Mouse (Mus musculus) midbrain, embryonic 15.5 days (tissue): Measurements from ENCODE around the gene Ccna1. TPM values are rescaled to one million over a fixed set of nuclear protein-coding genes. Genes with fewer than 3 reads are reported as not detected.
A peak's percentile ranks its signal among the peaks of the same experiment; 100 is the strongest.

ENCODE experiments used
- ATAC-seq: fragments of 200-750 bp; cut with Nextera tagmentation; replicated peaks from 2 replicates; pipeline ENCODE4 v1.8.0; 2017; ENCODE audit warnings: moderate TSS enrichment
- H3K27ac ChIP-seq: fragments of 300-500 bp; sonication (generic); 2 replicates; pipeline ENCODE4 v1.5.1; 2015; ENCODE audit warnings: mild to moderate bottlenecking, inconsistent platforms
- H3K27me3 ChIP-seq: fragments of 300-500 bp; sonication (generic); replicated peaks from 2 replicates; pipeline ENCODE4 v1.6.1; 2015; ENCODE audit warnings: inconsistent platforms
- H3K36me3 ChIP-seq: fragments of 300-500 bp; sonication (generic); replicated peaks from 2 replicates; pipeline ENCODE4 v1.6.1; 2015; ENCODE audit warnings: inconsistent platforms
- H3K4me1 ChIP-seq: fragments of 300-500 bp; sonication (generic); 2 replicates; pipeline ENCODE4 v1.6.1; 2015; ENCODE audit warnings: inconsistent platforms
- H3K4me2 ChIP-seq: fragments of 300-500 bp; sonication (generic); 2 replicates; pipeline ENCODE4 v1.6.1; 2015; ENCODE audit warnings: inconsistent platforms, mild to moderate bottlenecking, moderate library complexity
- H3K4me3 ChIP-seq: fragments of 300-500 bp; sonication (generic); 2 replicates; pipeline ENCODE4 v1.5.1; 2015; ENCODE audit warnings: mild to moderate bottlenecking, inconsistent platforms
- H3K9ac ChIP-seq: fragments of 300-500 bp; sonication (generic); 2 replicates; pipeline ENCODE4 v1.6.1; 2015; ENCODE audit warnings: mild to moderate bottlenecking, inconsistent platforms
- H3K9me3 ChIP-seq: fragments of 300-500 bp; sonication (generic); 2 replicates; pipeline ENCODE4 v1.6.1; 2016; ENCODE audit warnings: inconsistent platforms
- WGBS: fragments of 180-500 bp; shearing (Covaris S2); methylation state at CpG from one replicate; pipeline ENCODE4 v1.1.7; 2015; ENCODE audit warnings: mixed read lengths; 5-methylcytosine and 5-hydroxymethylcytosine counted together
- polyA plus RNA-seq: library from polyadenylated mRNA; unstranded; fragments of >200 nt; fragmentation: Nextera tagmentation; extraction: Ambion mirVana; gene quantifications from 2 replicates; pipeline ENCODE4 v1.2.1, GENCODE M21; 2015

Ccna1 gene
- polyA plus RNA-seq, 1 experiment from 2014 or later: 2.5 TPM

DNA sequence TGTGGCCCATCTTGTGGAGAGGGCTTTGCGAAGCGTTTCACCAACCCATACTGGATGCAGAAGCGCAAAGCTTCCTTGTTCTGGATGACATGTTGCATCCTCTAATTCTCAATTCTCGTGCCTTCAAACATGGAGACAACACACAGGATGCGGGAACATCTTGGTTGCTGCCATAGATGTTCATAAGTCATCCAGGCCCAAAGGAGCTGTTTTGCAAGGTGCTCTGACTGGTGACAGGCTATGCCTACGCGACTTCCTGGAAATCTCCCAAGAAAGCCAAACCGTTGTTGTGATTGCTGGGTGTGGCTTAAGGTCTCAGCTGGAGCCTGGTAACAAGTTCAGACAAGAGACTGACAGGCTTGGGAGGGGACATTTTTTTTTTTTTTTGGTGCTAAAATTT lies 1.1 kb upstream of the Ccna1 start:
- WGBS: 72% methylated on average over 8 of the region's 8 CpGs
- Histone ChIP-seq H3K27me3 (peaks cover 4% of the 10 kb centered on the region; the same call in 1 of the 2 replicates), H3K4me2 (no peak overlapping the region)

DNA sequence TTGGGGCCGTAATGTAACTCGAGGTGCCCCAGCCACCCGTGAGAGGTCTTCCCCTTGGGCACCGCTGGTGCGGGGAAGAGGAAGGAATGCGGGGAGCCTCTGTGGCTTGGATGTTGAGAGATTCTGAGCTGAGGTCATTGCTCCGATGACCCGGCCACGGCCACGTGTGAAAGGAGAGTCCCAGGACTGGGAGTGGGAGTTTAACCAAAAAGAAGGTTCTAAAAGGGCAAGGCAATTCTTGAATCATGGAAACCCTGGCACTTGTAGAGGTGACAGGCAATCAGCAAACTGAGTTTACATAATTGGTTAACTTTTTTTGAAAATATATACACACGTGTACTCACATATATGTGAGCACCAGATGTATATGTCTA lies 433 bp upstream of the Ccna1 start:
- 9% methylated on average over 11 of the region's 11 CpGs for WGBS

More for the DNA sequence above, 1.1 kb upstream of the Ccna1 start:
- H3K9me3 ChIP-seq: no peaks in the 10 kb centered on the region
- no peak for ATAC-seq
- no peak overlapping the region for H3K27ac ChIP-seq
- peaks cover 12% of the 10 kb centered on the region for H3K4me1 ChIP-seq
- no peak overlapping the region for H3K4me3 ChIP-seq
- no peak overlapping the region for H3K9ac ChIP-seq
- H3K36me3 ChIP-seq: no peaks in the 10 kb centered on the region

DNA sequence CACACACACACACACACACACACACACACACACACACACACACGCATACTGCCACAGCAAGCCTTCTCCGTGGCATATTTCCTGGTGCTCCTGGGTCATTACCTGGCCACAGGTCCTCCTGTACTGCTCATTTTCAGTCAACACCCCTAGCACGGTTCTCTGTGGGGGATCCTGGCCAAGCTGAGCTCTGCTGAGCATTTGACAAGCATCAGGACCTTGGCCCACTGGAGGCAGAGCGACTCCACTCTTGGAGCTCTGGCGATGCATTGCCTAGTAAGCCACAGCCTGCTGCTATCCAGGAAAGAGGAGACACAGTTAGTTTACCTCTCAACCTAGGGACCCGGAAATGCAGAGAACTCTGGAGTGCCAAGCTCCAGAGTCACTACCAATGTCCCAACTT lies 1.1 kb downstream of the Ccna1 start:
- H3K9ac ChIP-seq: no peak overlapping the region; the same call in 1 of the 2 replicates
- 53% methylated on average over 6 of the region's 6 CpGs for WGBS
- no peaks in the 10 kb centered on the region for H3K36me3 ChIP-seq
- H3K9me3 ChIP-seq: no peaks in the 10 kb centered on the region
- H3K27ac ChIP-seq: no peak overlapping the region
- peaks cover 12% of the 10 kb centered on the region for H3K4me1 ChIP-seq
- H3K4me2 ChIP-seq: peak overlapping the region; percentile 97
- H3K4me3 ChIP-seq: peak overlapping the region; percentile 78; the same call in 1 of the 2 replicates
- no peak for ATAC-seq
- H3K27me3 ChIP-seq: peaks cover 4% of the 10 kb centered on the region; the same call in 1 of the 2 replicates

More for the DNA sequence above, 433 bp upstream of the Ccna1 start:
- H3K36me3 ChIP-seq: no peaks in the 10 kb centered on the region
- no peaks in the 10 kb centered on the region for H3K9me3 ChIP-seq
- peaks cover 4% of the 10 kb centered on the region; the same call in 1 of the 2 replicates for H3K27me3 ChIP-seq
- ATAC-seq: peak; percentile 21; the same call in 1 of the 2 replicates
- H3K4me3 ChIP-seq: peak overlapping the region; percentile 78
- no peak overlapping the region for H3K27ac ChIP-seq
- peak overlapping the region; percentile 71 for H3K9ac ChIP-seq
- H3K4me2 ChIP-seq: peak overlapping the region; percentile 97
- peaks cover 12% of the 10 kb centered on the region for H3K4me1 ChIP-seq

- H3K9ac ChIP-seq: no peak overlapping the region
- H3K9me3 ChIP-seq: no peaks in the 10 kb centered on the region
- H3K36me3 ChIP-seq: no peaks in the 10 kb centered on the region
- H3K4me2 ChIP-seq: no peak overlapping the region
- H3K4me3 ChIP-seq: no peak overlapping the region
- peaks cover 3% of the 10 kb centered on the region; the same call in 1 of the 2 replicates for H3K4me1 ChIP-seq
- 66% methylated on average over 8 of the region's 8 CpGs for WGBS
- no peaks in the 10 kb centered on the region for H3K27me3 ChIP-seq
- ATAC-seq: no peak
- no peak overlapping the region for H3K27ac ChIP-seq
These were observed 10.5 kb downstream of the Ccna1 start for GRCm38 (mm10) chr3:55044601-55045370.

GRCm38 (mm10) chr3:55037608-55038007 lies 17.7 kb downstream of the Ccna1 start:
- Histone ChIP-seq H3K4me2 (no peak overlapping the region), H3K27me3 (no peaks in the 10 kb centered on the region), H3K36me3 (no peaks in the 10 kb centered on the region), H3K9ac (no peak overlapping the region), H3K9me3 (no peaks in the 10 kb centered on the region), H3K4me1 (no peaks in the 10 kb centered on the region), H3K27ac (no peak overlapping the region), H3K4me3 (no peak overlapping the region)
- WGBS: 88% methylated on average over 5 of the region's 5 CpGs
- no peak for ATAC-seq

DNA sequence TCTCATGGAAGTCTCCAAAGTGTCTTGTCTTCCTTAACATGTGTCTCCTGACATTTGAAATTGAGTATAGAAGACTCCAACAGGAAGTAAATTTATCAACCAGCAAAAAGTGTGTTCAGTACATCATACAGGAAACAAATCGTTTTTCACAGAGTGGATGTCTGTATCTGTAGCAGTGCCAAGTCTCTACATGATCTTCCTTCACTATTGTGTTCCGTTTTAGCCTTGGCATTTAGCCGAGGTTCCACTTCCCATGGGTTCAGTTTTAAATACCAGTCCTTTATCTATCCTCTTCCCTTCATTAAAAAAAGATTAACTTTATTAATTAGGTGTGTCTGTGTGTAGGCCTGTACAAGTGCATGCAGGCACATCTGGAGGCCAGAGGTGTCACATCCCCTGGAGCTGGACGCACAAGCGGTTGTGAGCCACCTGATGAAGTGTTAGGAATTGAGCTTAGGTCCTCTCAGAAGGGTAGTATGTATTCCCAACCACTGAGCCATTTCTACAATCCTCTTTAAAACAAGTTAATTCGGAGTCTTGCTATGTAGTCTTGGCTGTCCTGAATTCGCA lies 27.9 kb downstream of the Ccna1 start:
- Histone ChIP-seq H3K9ac (no peak overlapping the region), H3K27me3 (no peaks in the 10 kb centered on the region), H3K4me1 (peaks cover 9% of the 10 kb centered on the region; the same call in 1 of the 2 replicates), H3K27ac (no peak overlapping the region), H3K36me3 (no peaks in the 10 kb centered on the region), H3K4me3 (no peak overlapping the region), H3K9me3 (no peaks in the 10 kb centered on the region), H3K4me2 (no peak overlapping the region)
- no peak for ATAC-seq
- 71% methylated on average over 7 of the region's 7 CpGs for WGBS

DNA sequence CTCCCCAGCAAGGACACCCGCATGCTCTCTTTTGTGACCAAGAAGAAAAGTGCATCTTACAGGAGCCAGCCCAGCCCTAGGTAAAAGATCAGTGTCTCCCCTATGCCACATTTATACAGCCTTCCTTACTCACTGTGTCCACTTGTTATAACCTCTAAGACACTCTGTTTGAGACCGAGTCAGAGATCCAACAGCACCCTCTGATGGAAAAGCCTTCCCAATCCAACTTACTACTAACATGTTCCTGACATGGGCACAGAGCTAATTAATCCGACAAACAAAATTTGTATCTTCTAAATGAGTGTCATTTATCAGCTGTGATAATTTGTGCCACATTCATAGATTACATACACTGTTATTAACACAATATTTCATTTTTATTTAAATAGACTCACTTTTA lies 29.8 kb downstream of the Ccna1 start:
- no peak for ATAC-seq
- Histone ChIP-seq H3K4me1 (peaks cover 9% of the 10 kb centered on the region; the same call in 1 of the 2 replicates), H3K27me3 (no peaks in the 10 kb centered on the region), H3K9ac (no peak overlapping the region), H3K9me3 (no peaks in the 10 kb centered on the region), H3K4me3 (no peak overlapping the region), H3K4me2 (no peak overlapping the region), H3K36me3 (no peaks in the 10 kb centered on the region), H3K27ac (no peak overlapping the region)
- 74% methylated on average over 3 of the region's 3 CpGs for WGBS

- no peaks in the 10 kb centered on the region for H3K9me3 ChIP-seq
- H3K36me3 ChIP-seq: no peaks in the 10 kb centered on the region
- H3K27me3 ChIP-seq: no peaks in the 10 kb centered on the region
- no peak for ATAC-seq
- H3K9ac ChIP-seq: no peak overlapping the region
- no peak overlapping the region for H3K4me2 ChIP-seq
- H3K4me1 ChIP-seq: peaks cover 4% of the 10 kb centered on the region; the same call in 1 of the 2 replicates
- H3K27ac ChIP-seq: no peak overlapping the region
- no peak overlapping the region for H3K4me3 ChIP-seq
- 80% methylated on average over 1 of the region's 1 CpGs for WGBS
These were observed 32.0 kb downstream of the Ccna1 start for GRCm38 (mm10) chr3:55023347-55023746.

DNA sequence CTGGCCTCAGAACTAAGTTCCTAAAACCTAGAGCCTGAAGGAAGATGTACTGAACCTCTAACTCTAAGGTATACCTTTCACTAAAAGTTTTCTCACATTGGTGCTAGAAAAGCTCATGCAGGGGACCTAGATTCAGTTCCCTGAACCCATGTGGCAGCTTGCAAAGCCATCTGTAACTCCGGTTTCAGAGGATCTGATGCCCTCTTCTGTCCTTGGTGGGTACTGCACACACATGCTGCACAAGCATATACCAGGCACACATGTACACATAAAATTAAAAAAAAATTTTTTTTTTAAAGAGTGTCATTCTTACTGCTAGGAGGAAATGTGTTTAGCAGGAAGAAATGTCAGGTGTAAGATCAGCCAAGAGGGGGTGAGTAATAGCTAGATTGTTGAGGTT lies 33.1 kb downstream of the Ccna1 start:
- 77% methylated on average over 1 of the region's 1 CpGs for WGBS
- no peaks in the 10 kb centered on the region for H3K36me3 ChIP-seq
- no peaks in the 10 kb centered on the region for H3K27me3 ChIP-seq
- H3K9me3 ChIP-seq: no peaks in the 10 kb centered on the region
- no peak overlapping the region for H3K4me2 ChIP-seq
- ATAC-seq: no peak
- H3K9ac ChIP-seq: no peak overlapping the region
- no peaks in the 10 kb centered on the region for H3K4me1 ChIP-seq
- H3K4me3 ChIP-seq: no peak overlapping the region
- H3K27ac ChIP-seq: no peak overlapping the region

GRCm38 (mm10) chr3:55012536-55012935 lies 42.8 kb downstream of the Ccna1 start:
- no peaks in the 10 kb centered on the region for H3K27me3 ChIP-seq
- no peaks in the 10 kb centered on the region for H3K9me3 ChIP-seq
- H3K27ac ChIP-seq: no peak overlapping the region
- WGBS: 60% methylated on average over 4 of the region's 4 CpGs
- no peak overlapping the region for H3K4me3 ChIP-seq
- no peak overlapping the region for H3K4me2 ChIP-seq
- no peaks in the 10 kb centered on the region for H3K36me3 ChIP-seq
- H3K4me1 ChIP-seq: no peaks in the 10 kb centered on the region
- ATAC-seq: no peak
- no peak overlapping the region for H3K9ac ChIP-seq

DNA sequence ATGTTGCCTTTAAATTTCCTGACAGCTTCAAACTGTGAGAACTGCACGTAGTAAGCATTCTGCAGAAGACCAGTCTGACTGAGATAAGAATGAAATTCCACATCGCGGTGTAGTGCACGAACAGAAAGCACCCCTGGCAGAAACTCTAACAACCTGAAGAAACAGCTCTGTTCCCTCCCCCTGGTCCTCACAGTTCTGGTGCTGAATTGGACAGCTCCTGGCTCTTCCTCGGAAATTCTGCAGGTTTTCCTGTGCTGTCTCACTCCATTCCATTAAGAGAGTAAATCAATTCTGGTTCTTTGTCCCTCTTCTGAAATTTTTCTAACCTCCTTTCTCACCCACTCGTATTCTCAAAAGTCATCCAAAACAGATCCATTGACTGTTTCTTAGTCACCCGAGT lies 43.6 kb downstream of the Ccna1 start:
- H3K27ac ChIP-seq: no peak overlapping the region
- H3K9ac ChIP-seq: no peak overlapping the region
- H3K4me2 ChIP-seq: no peak overlapping the region
- no peaks in the 10 kb centered on the region for H3K4me1 ChIP-seq
- H3K36me3 ChIP-seq: no peaks in the 10 kb centered on the region
- no peak overlapping the region for H3K4me3 ChIP-seq
- 24% methylated on average over 7 of the region's 7 CpGs for WGBS
- ATAC-seq: no peak
- no peaks in the 10 kb centered on the region for H3K9me3 ChIP-seq
- H3K27me3 ChIP-seq: no peaks in the 10 kb centered on the region

- no peak overlapping the region for H3K27ac ChIP-seq
These were observed 46.1 kb downstream of the Ccna1 start for GRCm38 (mm10) chr3:55008965-55009741.

More at GRCm38 (mm10) chr3:55008965-55009741, 46.1 kb downstream of the Ccna1 start:
- H3K27me3 ChIP-seq: no peaks in the 10 kb centered on the region
- no peaks in the 10 kb centered on the region for H3K4me1 ChIP-seq
- H3K9me3 ChIP-seq: no peaks in the 10 kb centered on the region
- no peaks in the 10 kb centered on the region for H3K36me3 ChIP-seq
- peak; percentile 39; the same call in 1 of the 2 replicates for ATAC-seq
- no peak overlapping the region for H3K9ac ChIP-seq
- no peak overlapping the region for H3K4me3 ChIP-seq
- H3K4me2 ChIP-seq: no peak overlapping the region
- 31% methylated on average over 6 of the region's 6 CpGs for WGBS
